Mouse (Mus musculus) testis, postnatal 14 days (tissue): ENCODE results near the gene Lrr1.
"Not testable (repeated sequence)": the region's sequence is repeated elsewhere in the genome, so short reads cannot be mapped to it uniquely, and the experiment has no call there.

ENCODE experiments used
- DNase-seq: peaks from one replicate; pipeline ENCODE4 v3.0.0; 2021; ENCODE audit warnings: low spot score

Lrr1 gene

DNA sequence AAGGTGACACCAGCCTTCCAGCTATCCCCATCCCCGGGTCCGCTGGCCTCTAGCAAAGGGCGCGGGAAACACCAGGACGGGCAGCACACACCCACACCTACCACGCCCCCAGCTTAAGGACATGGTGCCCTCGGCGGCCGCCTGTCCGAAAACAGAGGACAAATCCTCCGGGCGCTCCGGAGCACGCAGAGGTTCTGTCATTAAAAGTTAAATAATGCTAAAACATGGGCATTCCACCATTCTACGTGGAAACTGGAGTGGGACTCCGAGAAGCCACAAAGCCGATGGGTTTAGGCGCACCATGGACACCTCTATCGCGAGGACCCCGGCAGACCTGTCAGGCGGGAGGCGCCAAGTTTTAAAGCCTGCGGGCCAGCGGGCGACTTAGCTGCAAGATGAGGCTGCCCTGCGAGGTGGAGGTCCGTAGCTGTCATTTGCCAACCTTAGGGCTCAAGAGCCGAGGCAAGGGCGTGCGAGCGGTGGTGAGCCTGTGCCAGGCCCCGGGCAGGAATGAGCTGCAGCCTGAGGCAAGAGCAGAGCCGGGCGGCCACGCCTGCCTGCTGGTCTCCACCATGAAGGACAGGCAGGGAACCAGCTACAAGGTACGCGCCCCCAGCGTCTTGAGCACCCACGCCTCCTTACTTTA lies at the start of gene Lrr1:
TSS of gene Lrr1 (plus strand) at position 354 of the 646 bp plus-strand sequence.
- peak; percentile 86 for DNase-seq

GRCm38 (mm10) chr12:69119908-69120307 lies 48.7 kb upstream of the Lrr1 start:
- DNase-seq: peak; percentile 31

DNA sequence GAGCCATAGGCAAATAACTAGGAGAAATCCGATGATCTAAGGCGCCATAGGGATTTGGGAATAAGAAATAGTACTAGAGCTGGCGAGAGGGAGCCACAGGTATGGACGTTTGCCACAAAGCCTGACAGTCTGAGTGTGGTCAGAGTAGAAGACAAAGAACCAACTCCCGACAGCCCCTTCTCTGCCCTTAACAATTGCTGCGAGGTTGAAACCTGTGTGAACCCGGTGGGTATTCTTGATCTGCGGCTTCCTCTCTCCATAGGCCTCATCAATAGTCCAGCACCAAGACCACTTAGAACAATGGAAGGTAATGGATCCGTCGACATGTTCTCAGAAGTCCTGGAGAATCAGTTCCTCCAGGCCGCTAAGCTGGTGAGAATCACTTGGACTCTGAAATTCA lies 45.8 kb upstream of the Lrr1 start:
- no peak for DNase-seq

DNA sequence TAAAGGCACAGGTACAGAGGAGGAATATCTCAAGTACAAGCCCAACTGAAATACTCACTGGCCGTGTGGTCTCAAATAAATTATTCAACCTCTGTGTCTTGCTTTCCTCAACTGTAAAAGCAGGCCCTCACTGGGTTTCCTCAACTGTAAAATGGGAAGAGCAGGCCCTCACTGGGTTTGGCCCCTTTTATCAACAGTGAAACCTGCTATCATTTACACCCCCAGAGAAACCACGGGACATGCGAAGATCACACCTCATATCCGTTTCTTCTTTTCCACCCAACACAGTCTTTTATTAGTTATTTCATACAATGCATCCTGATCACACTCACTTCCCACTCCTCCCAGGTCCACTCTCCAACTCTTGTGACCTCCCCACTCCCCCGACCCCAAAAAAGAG lies 43.5 kb upstream of the Lrr1 start:
- no peak for DNase-seq

DNA sequence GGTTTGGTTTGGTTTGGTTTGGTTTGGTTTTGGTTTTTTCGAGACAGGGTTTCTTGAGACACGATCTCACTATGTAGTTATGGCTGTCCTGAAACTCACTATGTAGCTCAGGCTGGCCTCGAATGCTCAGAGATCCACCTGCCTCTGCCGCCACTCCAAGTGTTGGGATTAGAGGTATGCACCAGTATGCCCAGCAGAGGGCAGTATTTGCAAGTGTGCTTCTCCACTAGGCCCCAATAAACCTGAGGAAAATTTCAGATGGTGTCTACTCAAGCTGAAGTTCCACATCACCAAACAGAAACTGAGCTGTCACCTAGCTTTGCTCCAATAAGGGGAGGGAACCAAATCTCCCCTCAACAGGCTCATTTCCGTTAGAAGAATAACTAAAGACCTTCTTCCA lies 41.4 kb upstream of the Lrr1 start:
- DNase-seq: no peak

GRCm38 (mm10) chr12:69127626-69128025 lies 41.0 kb upstream of the Lrr1 start:
- DNase-seq: no peak

- no peak for DNase-seq
Measured at GRCm38 (mm10) chr12:69129634-69130310, 38.8 kb upstream of the Lrr1 start.

- DNase-seq: no peak
Measured at GRCm38 (mm10) chr12:69130486-69130885, 38.1 kb upstream of the Lrr1 start.

DNA sequence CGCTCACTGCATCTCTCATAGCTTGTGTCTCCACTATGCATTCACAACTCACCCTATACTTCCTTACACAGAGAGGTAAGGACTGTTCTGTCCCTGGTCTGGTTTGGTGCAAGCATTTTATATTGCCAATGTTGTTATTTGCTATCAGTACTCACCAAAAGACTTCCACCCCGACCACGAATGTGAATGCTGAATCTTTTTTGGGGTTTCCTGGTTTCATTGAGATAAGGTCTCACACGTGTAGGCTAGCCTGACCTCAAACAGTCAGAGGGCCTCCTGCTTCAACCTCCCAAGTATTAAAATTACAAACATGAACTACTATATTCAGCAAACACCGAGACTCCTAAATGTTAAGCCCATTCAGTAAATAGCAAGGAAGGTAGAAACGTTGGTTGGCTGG lies 37.3 kb upstream of the Lrr1 start:
- DNase-seq: no peak

DNA sequence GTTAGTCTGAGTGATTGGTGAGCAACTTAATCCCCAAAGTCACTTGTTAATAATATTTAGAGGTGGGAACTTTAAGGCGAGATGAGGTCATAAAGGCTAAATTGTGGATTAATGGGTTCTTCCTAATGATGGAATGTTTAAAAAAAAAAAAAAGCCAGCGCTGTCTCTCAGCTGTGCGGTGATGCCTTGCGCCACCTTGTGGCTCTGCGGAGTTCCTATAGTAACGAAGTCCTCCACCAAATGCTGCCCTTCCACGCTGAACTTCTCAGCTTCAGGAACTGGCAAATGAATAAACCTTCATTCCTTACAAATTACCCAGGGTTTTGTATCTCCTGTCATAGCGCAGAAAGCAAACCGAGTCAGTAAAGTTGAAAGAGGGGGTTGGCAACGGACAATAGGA lies 36.6 kb upstream of the Lrr1 start:
- DNase-seq: no peak

DNA sequence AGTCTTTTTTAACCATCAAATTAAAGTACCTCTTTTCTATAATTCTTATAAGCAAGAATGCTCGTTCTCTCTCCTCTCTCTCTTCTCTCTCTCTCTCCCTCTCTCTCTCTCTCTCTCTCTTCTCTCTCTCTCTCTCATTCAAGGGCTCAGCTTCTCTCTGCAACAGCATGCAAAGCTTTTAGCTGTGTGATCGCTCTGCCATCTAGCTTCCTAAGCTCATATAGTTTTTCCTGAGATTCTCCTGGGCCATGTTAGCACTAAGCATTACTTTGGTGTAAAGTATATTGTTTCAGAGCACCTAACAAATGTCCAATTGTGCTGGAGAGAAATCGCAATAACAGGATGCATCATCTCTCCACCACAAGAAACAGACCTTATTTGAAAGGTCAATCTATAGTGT lies 29.4 kb upstream of the Lrr1 start:
- no peak for DNase-seq

DNA sequence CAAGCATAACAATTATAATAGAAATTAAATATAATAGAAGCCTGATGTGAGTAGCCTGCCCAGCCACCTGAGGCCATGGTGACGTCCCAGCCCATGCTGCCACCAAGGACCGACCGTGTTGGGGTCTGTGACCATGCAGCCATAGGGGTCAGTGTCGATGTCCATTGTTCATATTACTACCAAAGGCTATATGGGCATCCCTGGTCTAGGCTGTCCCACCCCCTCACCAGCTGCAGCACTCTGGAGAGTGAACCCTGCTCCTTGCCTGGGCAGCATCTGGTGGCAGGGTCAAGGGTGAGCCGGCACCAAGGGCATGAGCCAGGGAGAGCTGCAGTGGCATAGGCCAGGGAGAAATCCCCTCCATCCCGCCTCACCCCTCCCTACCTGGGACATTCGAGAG lies 28.8 kb upstream of the Lrr1 start:
- no peak for DNase-seq

GRCm38 (mm10) chr12:69143460-69143859 lies 25.2 kb upstream of the Lrr1 start:
- DNase-seq: peak; percentile 51

DNA sequence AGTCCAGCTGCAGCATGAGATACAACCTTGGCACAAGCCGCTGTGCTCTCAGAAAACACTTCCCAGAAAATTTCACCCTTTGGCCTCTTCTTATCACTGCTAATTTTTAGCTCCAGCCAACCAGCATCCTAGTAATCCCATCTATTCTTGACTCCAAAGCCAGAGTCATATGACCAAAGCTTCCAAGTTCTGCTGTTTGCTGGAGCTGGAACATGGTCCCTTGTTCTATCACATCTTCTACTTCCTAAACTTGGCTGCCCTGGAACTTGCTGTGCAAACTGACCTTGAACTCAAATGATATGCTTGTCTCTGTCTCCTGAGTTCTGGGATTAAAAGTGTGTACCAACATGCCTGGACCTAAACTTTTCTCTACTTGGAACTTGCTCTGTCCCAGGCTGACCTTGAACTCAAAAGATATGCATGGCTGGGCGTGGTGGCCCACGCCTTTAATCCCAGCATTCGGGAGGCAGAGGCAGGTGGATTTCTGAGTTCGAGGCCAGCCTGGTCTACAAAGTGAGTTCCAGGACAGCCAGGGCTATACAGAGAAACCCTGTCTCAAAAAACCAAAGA lies 21.4 kb upstream of the Lrr1 start:
- no peak for DNase-seq

DNA sequence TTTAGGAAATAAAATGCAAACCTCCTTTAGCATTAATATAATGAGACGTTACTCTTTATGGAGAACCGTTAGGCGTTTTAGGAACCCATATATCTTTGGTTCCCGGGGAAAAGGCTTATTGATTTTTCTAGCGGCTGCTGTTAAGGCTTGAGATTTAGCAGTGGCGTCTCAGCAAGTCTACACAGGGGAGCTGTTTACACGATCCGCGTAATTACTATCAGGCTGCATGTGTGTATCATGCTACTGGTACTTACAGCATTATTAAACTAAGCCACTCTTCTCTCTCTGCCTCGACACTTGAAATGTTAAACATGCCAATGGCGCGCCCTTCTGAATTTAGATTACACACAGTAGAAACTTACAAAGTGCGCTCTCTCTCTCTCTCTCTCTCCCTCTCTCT lies 18.6 kb upstream of the Lrr1 start:
- DNase-seq: no peak

GRCm38 (mm10) chr12:69155923-69156322 lies 12.7 kb upstream of the Lrr1 start:
- DNase-seq: no peak

DNA sequence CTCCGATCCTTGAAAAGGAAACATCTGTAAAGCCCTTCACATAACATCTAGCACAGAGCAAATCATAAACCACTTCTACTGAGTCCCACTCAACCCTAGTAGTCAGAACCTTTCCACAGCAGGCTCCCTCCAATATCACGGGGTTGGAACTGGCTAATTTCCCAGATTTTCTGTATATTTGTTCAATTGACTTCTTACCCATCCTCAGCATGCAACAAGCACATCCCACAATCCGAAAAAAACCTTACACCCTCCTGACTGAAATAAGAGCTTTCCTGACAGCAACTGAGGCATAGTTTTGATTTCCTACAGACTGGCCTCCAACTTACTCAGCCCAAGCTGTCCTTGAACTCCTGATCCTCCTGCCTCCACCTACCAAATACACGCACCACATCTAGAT lies 12.2 kb upstream of the Lrr1 start:
- no peak for DNase-seq

DNA sequence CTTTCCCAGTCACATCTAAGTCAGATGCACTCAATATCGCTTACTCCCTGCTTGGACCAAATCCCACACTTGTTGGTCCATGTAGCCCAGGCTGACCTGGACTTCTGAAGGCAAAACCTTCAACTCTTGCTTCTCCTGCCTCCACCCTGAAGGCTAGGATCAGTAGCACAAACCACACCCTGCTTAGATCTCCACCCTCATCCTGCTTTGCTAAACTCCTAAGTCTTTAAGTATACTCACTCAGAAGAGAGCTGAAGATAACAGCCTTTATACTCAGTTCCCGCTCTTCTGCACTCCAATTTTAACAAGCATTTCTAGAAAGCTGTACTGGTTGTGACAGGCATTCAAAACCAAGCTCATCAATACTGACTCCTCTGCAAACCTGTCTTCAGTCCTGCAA lies 11.5 kb upstream of the Lrr1 start:
- DNase-seq: no peak

GRCm38 (mm10) chr12:69158366-69158764 lies 10.2 kb upstream of the Lrr1 start:
- no peak for DNase-seq

GRCm38 (mm10) chr12:69158765-69159577 lies 9.6 kb upstream of the Lrr1 start, which contains the start of gene Rps29:
TSS of gene Rps29 (minus strand) at chr12:69159186.
- peak; percentile 97 for DNase-seq

DNA sequence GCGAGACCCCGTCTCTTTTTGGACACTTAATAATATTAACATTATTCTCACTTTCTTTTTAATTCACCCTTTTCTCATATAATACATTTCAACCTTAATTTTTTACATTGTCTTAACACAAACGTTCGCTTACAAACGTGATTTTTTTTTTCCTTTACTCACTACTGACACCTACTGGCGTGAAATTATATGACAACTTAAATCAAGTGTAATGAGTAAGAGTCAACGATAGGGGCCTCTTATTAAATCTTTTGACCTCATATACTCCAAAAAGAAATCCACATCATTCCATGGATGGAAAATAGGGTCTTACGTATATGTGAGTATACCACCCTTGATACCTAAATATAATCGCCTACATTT lies 9.1 kb upstream of the Lrr1 start:
- no peak for DNase-seq

- DNase-seq: not testable (repeated sequence)
Measured at GRCm38 (mm10) chr12:69160677-69161076, 7.9 kb upstream of the Lrr1 start.

- not testable (repeated sequence) for DNase-seq
Measured at GRCm38 (mm10) chr12:69163586-69163985, 5.0 kb upstream of the Lrr1 start.
